Mouse (Mus musculus): ENCODE data around the gene Pdcd1lg2. TPM values are rescaled to one million over a fixed set of nuclear protein-coding genes. Genes with fewer than 3 reads are reported as not detected.

The Pdcd1lg2 gene
- total and polyA plus RNA-seq, 3 experiments = 1.7 to 5.4 TPM; not detected in 1

DNA sequence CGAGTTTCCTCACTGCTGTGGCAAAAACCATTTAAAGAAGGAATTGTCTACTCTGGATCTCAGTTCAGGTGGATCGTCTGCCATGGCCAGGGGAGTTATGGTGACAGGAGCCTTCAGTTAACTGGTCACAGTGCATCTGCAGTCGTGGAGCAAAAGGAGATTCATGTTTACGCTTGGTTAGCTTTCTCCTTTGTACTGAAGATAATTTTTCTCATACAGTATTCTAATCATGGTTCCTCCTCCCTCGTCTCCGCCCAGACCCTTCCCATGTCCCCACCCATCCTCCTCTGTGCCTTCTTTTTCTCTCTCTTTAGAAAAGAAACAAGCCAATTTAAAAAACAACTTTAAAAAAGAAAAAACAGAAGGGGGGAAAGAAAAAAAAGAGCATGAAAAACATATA, 70.9 kb downstream of the Pdcd1lg2 start:
- Histone ChIP-seq H3K4me1 (ENCODE audit: control insufficient read depth in 1 of 2, insufficient read depth in 2 of 2, low read length in 2 of 2) (peaks cover 32 to 46% of the 10 kb centered on the region in 2 experiments), H3K9ac (ENCODE audit: control insufficient read depth, low read depth, low read length, poor library complexity, severe bottlenecking) (no peak overlapping the region), H3K36me3 (ENCODE audit: control insufficient read depth in 1 of 2, insufficient read depth in 2 of 2, low read length in 2 of 2) (peaks cover 0 to 29% of the 10 kb centered on the region in 2 experiments; a peak in 2 of 4 replicates), H3K79me2 (ENCODE audit: control insufficient read depth, insufficient read depth, low read length, poor library complexity) (no peaks in the 10 kb centered on the region), H3K27me3 (ENCODE audit: control insufficient read depth in 1 of 2, insufficient read depth in 2 of 2, low read length in 2 of 2) (no peaks in the 10 kb centered on the region), H3K27ac (ENCODE audit: control insufficient read depth, low read depth, low read length) (no peak overlapping the region), H3K4me3 (ENCODE audit: control insufficient read depth in 1 of 2, insufficient read depth in 1 of 2, low read depth in 2 of 2, low read length in 2 of 2) (peak overlapping the region in 1 of 2 experiments; percentile 16; a peak in 2 of 4 replicates), H3K9me3 (replicated peaks; ENCODE audit: insufficient read depth, low read length) (no peaks in the 10 kb centered on the region)
- DNase-seq (ENCODE audit: low read depth, low spot score) = peak; percentile 79
- TF ChIP-seq TCF12 (IDR thresholded peaks at IDR 0.05; ENCODE audit: low read depth, low read length) (peak; percentile 43; the same call in 1 of the 2 replicates), POLR2AphosphoS5 (IDR thresholded peaks at IDR 0.05; ENCODE audit: borderline replicate concordance, low read depth, low read length) (no peak), MEF2A (IDR thresholded peaks at IDR 0.05; ENCODE audit: extremely low read depth, insufficient replicate concordance, low read depth, low read length, poor library complexity, severe bottlenecking) (no peak), TBP (IDR thresholded peaks at IDR 0.05; ENCODE audit: low read depth, low read length) (peak; percentile 55; the same call in 1 of the 2 replicates), CTCF (IDR thresholded peaks at IDR 0.05 in 2 of 3, conservative IDR thresholded peaks at IDR 0.05 in 1 of 3; ENCODE audit: control insufficient read depth in 1 of 3, insufficient read depth in 1 of 3, low read depth in 2 of 3, low read length in 3 of 3, poor library complexity in 1 of 3, severe bottlenecking in 1 of 3) (no peak), GATA1 (IDR thresholded peaks at IDR 0.05; ENCODE audit: low read depth, low read length) (peak; percentile 43), SMC3 (IDR thresholded peaks at IDR 0.05; ENCODE audit: low read depth, low read length) (no peak), POLR2A (IDR thresholded peaks at IDR 0.05; ENCODE audit: control insufficient read depth in 1 of 2, insufficient read depth in 1 of 2, low read depth in 1 of 2, low read length in 2 of 2, poor library complexity in 1 of 2) (peak in 1 of 2 experiments; percentile 30; a peak in 1 of 4 replicates), RCOR1 (IDR thresholded peaks at IDR 0.05; ENCODE audit: low read depth, low read length) (peak; percentile 50; the same call in 1 of the 2 replicates), MXI1 (IDR thresholded peaks at IDR 0.05; ENCODE audit: low read depth, low read length) (peak; percentile 52; the same call in 1 of the 2 replicates), RAD21 (IDR thresholded peaks at IDR 0.05; ENCODE audit: low read depth, low read length) (no peak), ELF1 (IDR thresholded peaks at IDR 0.05; ENCODE audit: low read depth, low read length) (no peak), MAZ (IDR thresholded peaks at IDR 0.05; ENCODE audit: low read depth, low read length) (peak; percentile 74; the same call in 1 of the 2 replicates), POLR2AphosphoS2 (IDR thresholded peaks at IDR 0.05; ENCODE audit: low read length) (no peak), NELFE (IDR thresholded peaks at IDR 0.05; ENCODE audit: low read depth, low read length) (no peak; the same call in 1 of the 2 replicates), MYB (IDR thresholded peaks at IDR 0.05; ENCODE audit: low read depth, low read length) (no peak), ZMIZ1 (IDR thresholded peaks at IDR 0.05; ENCODE audit: low read depth, low read length) (no peak), MYC (IDR thresholded peaks at IDR 0.05; ENCODE audit: low read depth, low read length) (0 out of 2 replicates have a peak, but pooled peaks have one; percentile 40), BHLHE40 (IDR thresholded peaks at IDR 0.05; ENCODE audit: borderline replicate concordance, low read depth, low read length) (no peak), USF1 (IDR thresholded peaks at IDR 0.05; ENCODE audit: low read depth, low read length) (no peak), MAX (IDR thresholded peaks at IDR 0.05; ENCODE audit: low read length) (peak; percentile 59), ZNF384 (IDR thresholded peaks at IDR 0.05; ENCODE audit: low read depth, low read length) (0 out of 2 replicates have a peak, but pooled peaks have one; percentile 46), SIN3A (IDR thresholded peaks at IDR 0.05; ENCODE audit: low read length) (peak; percentile 69), ZC3H11A (IDR thresholded peaks at IDR 0.05; ENCODE audit: low read depth, low read length) (no peak), UBTF (IDR thresholded peaks at IDR 0.05; ENCODE audit: borderline replicate concordance, insufficient read depth, low read depth, low read length) (no peak), EP300 (IDR thresholded peaks at IDR 0.05; ENCODE audit: low read depth in 1 of 2, low read length in 2 of 2) (peak; percentile 28 to 61; a peak in 2 of 4 replicates), ETS1 (IDR thresholded peaks at IDR 0.05; ENCODE audit: low read depth, low read length) (peak; percentile 51; the same call in 1 of the 2 replicates)

All from MEL (cell line).